Mouse (Mus musculus): ENCODE measurements around the gene Hprt.

DNA sequence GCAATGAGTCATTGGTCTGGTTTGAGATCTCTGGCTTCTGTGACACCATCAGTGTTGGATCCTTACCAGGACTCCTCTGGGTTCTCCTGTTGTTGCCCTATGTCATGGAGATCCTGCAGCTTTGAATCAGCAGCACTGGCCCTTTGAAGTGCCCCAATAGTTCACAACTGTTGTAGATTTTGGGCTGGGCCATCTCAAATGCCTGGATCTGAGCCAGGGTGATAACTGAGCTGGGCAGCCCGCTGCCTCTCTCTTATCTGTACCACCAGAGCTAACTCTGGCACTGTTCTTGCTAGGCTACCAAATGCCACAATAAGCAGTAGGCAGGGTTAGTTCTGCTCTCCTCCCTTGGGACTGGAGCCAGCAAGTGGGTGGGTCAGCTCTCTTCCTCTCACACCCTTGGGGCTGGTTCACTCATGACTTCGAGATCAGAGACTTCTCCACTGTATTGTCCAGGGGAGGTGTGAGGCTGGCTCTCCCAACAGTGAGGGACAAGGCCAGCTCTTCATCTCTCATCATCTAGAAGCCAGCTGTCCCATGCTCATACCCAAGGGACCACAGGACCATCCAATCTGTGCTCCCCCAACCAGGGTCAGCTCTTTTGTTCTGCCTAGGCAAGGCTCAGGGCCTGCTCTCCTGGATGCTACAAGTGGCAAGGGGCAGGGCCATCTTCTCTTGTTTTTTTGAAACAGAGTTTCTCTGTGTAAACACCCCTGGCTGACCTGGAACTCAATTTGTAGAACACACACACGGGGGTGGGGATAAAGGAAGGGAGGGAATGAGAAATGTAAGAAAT, 16.5 kb upstream of the Hprt start:
- peak; percentile 82 for TF ChIP-seq GATA1 (IDR thresholded peaks at IDR 0.05; ENCODE audit: low read length)
- peak; percentile 84 for TF ChIP-seq TAL1 (IDR thresholded peaks at IDR 0.05; ENCODE audit: low read length)

All from erythroblast, embryonic 14.5 days (primary cell).